Mouse (Mus musculus): ENCODE results near the gene Slc25a35.
"Not testable (repeated sequence)": the region's sequence is repeated elsewhere in the genome, so short reads cannot be mapped to it uniquely, and the experiment has no call there.

The Slc25a35 gene

DNA sequence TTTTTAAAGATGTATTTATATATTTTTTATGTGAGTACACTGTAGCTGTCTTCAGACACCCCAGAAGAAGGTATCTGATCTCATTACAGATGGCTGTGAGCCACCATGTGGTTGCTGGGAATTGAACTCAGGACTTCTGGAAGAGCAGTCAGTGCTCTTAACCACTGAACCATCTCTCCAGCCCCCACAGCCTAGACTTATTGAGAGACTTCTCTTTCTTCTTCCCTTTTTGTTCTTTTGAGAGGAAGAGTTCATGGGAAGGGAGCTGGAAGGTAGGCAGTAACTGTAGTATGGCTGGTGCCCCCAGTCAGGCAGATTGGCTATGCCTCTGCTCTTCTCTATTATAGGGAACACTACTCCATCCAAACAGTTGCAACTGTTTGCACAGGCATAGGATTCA lies 38.6 kb downstream of the Slc25a35 start:
- CTCF ChIA-PET, result interaction anchor here (0.5 kb wide), 1 partner anchor 982 kb away, joined by 3 read pairs; no protein-coding TSS in a partner anchor

DNA sequence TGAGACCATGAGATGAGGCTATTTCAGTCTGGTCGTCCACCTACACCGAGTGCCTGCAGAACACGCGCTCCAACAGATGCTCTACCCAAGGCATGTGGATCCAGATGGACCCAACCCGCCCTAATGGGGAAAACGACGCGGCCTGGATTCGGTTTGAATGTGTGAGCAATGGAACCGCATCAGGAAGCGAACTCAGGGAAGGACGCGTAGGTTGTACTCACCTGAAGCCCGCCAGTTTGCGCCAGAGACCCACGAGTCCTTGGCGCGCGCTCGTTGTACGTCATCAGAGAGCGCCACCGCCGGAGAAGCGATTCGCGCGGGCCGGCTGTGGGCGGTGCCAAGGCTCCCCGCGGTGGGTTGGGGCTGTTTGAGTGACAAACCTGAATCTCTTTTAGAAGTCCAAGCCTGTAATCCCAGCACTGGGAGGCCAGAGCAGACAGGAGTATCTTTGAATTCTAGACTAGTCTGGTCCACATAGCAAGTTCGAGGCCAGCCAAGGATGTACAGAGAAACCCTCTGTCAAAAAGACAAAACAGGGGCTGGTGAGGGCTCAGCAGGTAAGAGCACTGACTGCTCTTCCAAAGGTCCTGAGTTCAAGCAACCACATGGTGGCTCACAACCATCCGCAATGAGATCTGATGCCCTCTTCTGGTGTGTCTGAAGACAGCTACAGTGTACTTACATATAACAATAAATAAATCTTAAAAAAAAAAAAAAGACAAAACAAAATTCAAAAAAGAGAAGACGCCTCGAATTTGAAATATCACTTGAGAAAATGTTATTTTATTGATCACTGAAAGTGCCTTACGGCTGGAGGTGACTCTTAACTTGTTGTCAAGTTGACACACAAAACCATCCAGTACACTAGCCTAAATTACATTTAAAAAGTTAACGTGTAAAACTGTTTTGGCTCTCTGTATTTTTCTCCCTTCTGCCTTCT lies 40.5 kb downstream of the Slc25a35 start, which contains the start of gene Pfas:
Pfas (minus strand) TSS at position 279 of the 940 bp plus-strand sequence.
- CTCF ChIA-PET, result no interaction called here

DNA sequence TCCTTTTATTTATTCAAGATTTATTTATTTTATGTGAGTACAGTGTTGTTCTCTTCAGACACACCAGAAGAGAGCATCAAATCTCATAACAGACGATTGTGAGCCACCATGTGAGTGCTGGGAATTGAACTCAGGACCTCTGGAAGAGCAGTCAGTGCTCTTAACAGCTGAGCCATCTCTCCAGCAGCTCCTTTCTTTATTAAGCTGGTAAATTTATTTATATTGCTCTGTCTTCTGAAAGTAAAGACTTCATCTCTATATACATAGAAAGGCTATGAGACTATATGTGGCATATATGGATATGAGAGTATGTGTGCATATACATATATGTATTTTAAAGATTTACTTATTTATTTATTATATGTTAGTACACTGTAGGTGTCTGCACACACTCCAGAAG lies 41.6 kb downstream of the Slc25a35 start:
- CTCF ChIA-PET, result interaction anchor here (0.7 kb wide), 2 partner anchors 28 to 1956 kb away, joined by 3 to 5 read pairs; no protein-coding TSS in a partner anchor

DNA sequence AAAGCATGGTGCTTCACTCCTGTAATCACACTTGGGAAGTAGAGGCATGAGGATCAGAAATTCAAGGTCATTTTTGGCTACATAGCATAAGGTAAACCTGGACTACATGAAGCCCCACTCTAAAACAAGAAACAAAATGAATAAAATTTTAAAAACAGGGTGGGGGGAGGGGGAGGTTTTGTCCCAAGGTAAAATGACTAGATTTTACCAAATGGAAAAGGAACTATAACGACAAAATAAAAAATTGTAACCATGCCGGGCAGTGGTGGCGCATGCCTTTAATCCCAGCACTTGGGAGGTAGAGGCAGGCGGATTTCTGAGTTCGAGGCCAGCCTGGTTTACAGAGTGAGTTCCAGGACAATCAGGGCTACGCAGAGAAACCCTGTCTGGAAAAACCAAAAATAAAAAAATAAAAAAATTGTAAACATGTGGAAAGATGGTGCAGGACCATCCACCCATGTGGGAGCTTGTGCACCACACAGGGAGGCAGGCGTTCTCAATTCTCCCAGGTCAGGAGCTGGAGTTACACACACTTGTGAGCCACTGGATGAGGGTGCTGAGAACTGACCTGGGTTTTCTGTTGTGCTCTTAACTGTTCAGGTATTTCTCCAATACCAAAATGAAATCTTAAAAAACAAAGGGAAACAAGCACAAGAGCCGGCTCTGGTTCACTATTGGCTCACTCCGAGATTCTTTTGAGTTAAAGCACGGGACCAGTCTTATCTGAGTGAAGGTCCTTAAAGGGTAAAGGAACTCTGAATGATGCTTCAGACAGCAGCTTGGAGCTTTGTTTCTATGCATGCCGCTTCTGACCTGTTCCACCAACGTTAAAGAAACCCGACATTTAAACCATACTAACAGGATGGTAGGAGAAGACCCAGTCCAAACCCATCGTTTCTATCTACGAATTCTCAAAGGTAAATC lies 42.7 kb downstream of the Slc25a35 start:
- CTCF ChIA-PET, result no interaction called here

DNA sequence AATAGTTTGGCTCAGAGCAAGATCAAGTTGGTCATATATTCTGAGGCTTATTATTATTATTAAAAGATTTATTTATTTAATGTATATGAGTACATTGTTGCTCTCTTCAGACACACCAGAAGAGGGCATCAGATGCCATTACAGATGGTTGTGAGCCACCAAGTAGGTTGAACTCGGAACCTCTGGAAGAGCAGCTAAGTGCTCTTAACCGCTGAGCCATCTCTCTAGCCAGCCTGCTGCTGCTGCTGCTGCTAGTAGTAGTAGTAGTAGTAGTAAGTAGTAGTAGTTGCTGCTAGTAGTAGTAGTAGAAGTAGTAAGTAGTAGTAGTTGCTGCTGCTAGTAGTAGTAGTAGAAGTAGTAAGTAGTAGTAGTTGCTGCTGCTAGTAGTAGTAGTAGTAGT lies 43.5 kb downstream of the Slc25a35 start:
- CTCF ChIA-PET, result not testable (repeated sequence)

DNA sequence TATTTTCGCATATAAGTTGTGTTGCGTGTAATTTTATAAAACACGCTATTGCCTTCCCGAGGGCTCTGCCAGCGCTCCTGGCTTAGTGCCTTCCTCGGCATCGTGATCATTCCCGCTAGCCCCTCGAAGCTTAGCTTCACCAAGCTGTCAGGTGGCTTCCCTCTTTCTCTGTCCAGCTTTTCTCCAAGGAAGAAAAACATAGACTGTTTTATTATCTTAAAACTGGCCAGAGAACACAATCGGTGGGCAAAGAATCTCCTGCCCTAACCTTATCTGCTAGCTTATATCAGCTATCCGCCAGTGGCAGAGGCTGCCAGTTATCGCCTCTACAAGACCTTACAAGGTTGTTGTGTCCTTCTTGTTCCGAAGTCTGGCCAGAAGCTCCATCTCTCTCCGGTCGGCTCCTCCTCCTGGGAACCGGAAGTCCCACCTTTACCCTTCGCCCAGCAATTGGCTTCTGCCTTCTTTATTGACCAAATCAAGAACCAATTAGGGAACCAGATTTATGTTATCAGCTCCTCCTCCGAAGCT lies 44.2 kb downstream of the Slc25a35 start:
- CTCF ChIA-PET, result interaction anchor here (1.1 kb wide), 1 partner anchor 17 kb away, joined by 3 read pairs; no protein-coding TSS in a partner anchor

DNA sequence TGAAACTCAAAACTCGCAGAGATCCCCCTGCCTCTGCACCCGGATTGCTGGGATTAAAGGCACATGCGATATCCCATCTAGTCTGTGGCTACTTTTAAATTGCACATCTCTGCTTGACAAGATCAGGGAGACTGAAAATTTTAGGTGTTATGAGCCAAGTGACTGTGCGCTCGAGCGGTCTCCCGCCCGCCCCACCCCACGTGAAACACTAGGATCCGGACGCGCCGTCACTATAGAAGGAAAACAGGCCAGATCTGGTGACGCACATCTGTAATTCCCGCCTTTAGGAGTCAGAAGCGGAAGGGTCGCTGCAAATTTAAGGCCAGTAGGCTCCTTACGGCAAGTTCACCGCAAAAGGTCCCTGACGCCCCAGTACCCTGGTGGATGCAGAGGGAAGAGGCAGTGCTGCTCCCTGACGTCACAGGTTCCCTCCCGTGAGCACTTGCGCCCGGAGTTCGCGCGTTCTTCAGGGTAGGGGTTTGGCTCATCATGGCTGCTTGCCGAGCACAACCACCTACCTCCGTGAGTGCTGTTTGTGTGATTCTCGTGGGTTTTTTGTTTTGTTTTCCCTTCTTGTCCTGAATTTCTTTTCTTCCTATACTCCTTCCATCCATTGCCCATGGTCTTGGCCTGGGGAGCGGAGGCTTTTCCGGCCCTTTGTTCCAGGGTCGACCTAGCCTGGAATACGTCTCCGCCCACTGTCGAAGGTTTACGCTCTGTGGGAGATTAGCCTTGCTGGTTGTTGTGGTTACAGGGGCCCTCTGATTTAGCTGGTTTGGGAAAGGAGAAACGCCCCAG lies 47.9 kb downstream of the Slc25a35 start, which contains the start of gene Ctc1:
Ctc1 (plus strand) TSS at position 268 of the 798 bp plus-strand sequence.
- CTCF ChIA-PET, result interaction anchor here (0.5 kb wide), 1 partner anchor 45 kb away, joined by 4 read pairs; no protein-coding TSS in a partner anchor

DNA sequence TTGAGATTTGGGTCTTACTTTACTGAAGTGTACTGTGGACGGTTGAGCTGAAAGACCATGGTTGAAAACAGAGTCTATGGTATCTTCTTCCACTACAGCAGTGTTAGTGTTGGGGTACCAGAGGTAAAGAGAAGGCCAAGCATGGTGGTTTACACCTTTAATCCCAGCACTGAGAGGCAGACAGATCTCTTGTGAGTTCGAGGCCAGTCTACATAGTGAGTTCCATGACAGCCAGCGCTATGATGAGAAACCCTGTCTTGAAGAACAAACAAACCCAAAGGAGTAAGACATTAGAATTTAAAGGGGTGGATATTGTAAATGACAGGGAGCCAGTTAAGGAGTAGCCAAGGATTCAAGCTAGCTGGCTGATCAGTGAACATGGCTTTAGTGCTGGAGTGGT lies 48.8 kb downstream of the Slc25a35 start:
- CTCF ChIA-PET, result interaction anchor here (0.5 kb wide), 1 partner anchor 44 kb away, joined by 4 read pairs; no protein-coding TSS in a partner anchor

DNA sequence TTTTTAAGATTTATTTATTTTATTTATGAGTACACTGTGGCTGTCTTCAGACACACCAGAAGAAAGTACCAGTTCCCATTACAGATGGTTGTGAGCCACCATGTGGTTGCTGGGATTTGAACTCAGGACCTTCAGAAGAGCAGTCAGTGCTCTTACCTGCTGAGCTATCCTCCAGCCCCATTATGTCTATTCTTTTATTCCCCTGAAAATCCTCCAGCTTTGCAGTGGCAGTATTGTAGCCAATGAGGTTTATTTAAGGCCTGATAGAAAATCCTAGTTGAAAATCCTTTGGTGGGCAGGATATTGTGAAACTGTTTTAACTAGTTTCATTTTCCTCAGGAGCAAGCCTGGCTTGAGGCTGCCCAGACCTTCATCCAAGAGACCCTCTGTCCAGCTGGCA lies 52.8 kb downstream of the Slc25a35 start:
- CTCF ChIA-PET, result no interaction called here

Data from spleen, embryonic (tissue).